Mouse (Mus musculus) testis, adult 2 months (tissue): Measurements from ENCODE around the gene Ei24.

Experiments used
- CTCF ChIP-seq: fragments of 200-500 bp; IDR thresholded peaks from 2 replicates; pipeline ENCODE4 v1.5.1; 2012; ENCODE audit warnings: low read depth, mild to moderate bottlenecking, inconsistent platforms, low read length, moderate library complexity; ENCODE audit not compliant: control insufficient read depth, insufficient read depth, insufficient replicate concordance
- POLR2A ChIP-seq: fragments of 200-500 bp; IDR thresholded peaks from 2 replicates; pipeline ENCODE4 v1.6.1; 2012; ENCODE audit warnings: low read depth, mild to moderate bottlenecking, inconsistent platforms, low read length, moderate library complexity; ENCODE audit not compliant: control insufficient read depth

DNA sequence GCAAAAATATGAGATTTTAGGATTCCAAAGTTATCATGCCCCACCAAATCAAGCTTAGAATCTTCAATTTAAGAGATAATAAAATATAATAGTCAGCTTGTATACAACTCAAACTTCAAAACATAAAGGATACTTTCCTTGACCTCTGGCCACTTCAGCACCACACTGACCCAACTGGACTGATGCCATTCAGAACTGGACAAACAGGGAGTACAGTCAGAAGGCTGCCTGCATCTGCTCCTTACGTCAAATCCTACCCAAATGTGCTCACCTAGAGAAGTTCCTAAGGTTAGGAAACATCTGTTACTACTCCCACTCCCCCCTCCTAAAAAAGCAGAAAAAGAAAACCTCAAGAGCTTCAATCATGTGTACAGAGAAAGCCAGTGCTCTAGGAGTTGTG lies 1.6 kb downstream of the Ei24 start:
- no peak for TF ChIP-seq CTCF
- no peak for TF ChIP-seq POLR2A
